Mouse (Mus musculus) heart, adult 9 months (tissue): ENCODE measurements around the gene Jak3.
"Not testable (repeated sequence)": the region's sequence is repeated elsewhere in the genome, so short reads cannot be mapped to it uniquely, and the experiment has no call there.

Experiments
- DNase-seq, 2 experiments: peaks; one replicate each; pipeline ENCODE4 v3.0.0; 2022; ENCODE audit warnings: low spot score in 2 of 2

Gene Jak3

GRCm38 (mm10) chr8:71686143-71686734 is 10.1 kb downstream of the Jak3 start:
- DNase-seq: no peak

- DNase-seq: no peak
Measured at GRCm38 (mm10) chr8:71687616-71688015, 11.5 kb downstream of the Jak3 start.

DNA sequence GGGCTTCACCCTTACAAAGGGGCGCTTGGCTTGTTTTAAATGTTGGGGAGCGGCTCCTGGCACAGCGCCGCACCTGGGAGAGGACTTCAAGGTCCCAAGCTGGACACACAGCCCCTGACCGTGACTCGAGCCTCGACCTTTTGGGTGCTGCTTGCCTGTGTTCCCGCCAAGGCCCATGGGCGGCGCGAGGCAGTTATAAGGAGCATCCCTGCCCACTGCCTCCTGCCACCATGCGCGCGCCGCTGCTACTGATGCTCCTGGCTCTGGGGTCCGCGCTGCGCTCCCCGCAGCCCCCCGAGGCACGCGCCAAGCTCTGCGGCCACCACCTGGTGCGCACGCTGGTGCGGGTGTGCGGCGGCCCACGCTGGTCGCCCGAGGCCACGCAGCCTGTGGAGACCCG is 12.9 kb downstream of the Jak3 start, which contains the start of gene Insl3:
Insl3 (plus strand) TSS at position 187 of the 400 bp plus-strand sequence.
- DNase-seq: no peak

GRCm38 (mm10) chr8:71692509-71692908 is 16.4 kb downstream of the Jak3 start:
- no peak for DNase-seq

GRCm38 (mm10) chr8:71693166-71694041 is 17.3 kb downstream of the Jak3 start:
- DNase-seq: no peak

- DNase-seq: not testable (repeated sequence)
Measured at GRCm38 (mm10) chr8:71695456-71695855, 19.4 kb downstream of the Jak3 start.

DNA sequence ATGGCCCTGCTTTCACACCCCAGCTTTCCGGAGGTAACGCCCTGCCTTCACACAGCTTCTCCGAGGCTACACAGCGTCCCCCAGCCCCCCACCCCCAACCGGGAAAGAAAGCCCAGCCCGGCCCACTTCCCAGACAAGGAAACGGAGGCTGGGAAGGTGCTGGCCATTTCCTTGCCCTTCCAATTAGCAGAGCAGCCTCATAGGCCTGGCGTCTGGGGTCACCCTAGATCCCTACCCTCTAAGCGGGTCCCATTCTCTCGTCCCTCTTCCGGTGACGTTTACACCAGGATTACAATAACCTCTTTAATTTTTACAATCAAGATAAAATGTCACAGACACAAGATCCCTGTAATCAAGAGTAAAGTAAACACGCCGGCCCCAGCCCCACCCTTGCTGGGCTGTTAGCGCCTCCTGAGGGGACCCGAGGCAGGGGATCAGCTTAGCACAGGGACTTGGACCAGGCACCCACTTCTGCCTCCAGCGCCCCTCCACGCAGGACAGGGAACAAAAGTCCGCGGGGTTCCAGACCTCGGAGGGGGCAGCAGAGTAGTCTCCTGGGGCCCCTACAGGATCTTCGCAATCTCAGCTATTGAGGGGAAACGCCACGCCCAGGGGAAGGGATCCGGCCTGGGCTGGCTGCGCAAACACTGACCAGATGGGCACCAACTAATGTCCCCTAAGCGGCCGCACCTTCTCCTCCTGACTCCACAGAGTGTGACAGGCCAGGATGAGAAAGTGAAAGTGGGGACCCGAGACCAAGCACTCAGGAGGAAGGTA is 24.6 kb downstream of the Jak3 start:
- peak; percentile 59 to 73 for DNase-seq

DNA sequence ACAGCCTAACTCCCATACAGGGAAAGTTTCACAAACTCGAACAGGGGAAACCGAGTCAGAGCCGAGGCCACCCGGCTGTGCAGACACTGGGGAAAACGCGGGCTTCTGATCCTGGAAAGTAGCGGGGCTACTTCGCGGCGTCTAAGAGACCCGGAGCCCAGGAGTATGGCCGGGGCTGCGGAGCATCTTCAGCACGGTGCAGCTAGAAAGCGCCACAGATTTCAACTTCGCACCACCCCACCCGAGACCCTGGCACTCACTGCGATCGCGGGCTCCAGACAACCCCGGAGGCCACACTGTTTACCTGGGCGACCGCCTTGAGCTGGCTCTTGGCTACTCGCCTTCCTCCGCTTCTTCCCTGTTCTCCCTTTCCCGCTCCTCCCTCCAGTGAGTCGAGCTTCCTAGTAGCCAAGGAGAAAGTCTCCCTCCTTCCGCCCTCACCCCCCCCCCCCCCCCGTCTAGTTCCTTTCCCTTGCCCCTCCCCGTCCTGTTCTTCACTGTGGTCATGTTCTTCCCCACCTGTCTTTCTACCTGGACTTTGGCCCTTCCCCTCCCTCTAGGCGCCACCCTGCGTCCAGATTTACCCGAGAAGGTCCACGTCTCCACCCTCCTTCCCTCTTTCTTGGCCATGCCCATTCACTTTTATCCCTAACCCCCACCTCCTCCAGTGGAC is 25.5 kb downstream of the Jak3 start, which contains the start of gene B3gnt3:
B3gnt3 (minus strand) TSS at position 376 of the 673 bp plus-strand sequence.
- DNase-seq: no peak

DNA sequence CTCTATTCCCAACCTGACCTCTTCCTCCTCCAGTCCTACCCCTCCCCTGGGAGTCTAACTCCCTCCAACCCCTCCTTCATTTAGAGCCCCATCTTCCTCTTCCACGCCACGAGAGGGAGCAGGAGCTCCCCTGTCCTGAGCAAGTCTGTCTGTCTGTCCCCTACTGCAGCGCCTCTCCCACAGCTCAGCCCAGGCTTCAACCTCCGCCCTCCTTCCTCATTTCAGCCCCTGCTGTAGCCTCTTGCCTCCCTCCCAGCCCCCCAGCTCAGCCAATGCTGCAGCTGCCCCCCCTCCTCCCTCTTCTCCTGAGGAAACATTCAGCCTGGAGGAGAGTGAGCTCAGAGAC is 26.0 kb downstream of the Jak3 start:
- DNase-seq: no peak

- DNase-seq: no peak
Measured at GRCm38 (mm10) chr8:71702923-71703322, 26.8 kb downstream of the Jak3 start.

- not testable (repeated sequence) for DNase-seq
Measured at GRCm38 (mm10) chr8:71703400-71703799, 27.3 kb downstream of the Jak3 start.

DNA sequence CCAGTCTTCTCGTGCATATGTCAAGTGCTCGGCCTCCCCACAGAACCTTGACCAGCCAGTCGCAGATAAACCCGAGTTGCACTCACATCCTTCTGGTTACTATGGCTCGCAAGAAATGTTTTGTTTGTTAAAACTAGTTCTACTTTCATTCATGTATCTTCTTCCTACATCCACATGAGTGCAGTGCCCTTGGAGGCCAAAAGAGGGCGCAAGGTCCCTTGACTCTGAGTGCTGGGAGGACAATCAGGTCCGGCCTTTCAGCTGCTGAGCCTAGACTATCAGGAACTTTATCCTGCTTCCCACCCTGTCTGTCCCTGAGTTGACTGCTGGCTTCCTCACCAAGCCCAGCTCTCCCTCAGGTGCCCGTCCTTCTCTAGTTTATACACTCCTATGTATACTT is 31.8 kb downstream of the Jak3 start:
- DNase-seq: no peak

- no peak for DNase-seq
Measured at GRCm38 (mm10) chr8:71709134-71709799, 33.2 kb downstream of the Jak3 start.

DNA sequence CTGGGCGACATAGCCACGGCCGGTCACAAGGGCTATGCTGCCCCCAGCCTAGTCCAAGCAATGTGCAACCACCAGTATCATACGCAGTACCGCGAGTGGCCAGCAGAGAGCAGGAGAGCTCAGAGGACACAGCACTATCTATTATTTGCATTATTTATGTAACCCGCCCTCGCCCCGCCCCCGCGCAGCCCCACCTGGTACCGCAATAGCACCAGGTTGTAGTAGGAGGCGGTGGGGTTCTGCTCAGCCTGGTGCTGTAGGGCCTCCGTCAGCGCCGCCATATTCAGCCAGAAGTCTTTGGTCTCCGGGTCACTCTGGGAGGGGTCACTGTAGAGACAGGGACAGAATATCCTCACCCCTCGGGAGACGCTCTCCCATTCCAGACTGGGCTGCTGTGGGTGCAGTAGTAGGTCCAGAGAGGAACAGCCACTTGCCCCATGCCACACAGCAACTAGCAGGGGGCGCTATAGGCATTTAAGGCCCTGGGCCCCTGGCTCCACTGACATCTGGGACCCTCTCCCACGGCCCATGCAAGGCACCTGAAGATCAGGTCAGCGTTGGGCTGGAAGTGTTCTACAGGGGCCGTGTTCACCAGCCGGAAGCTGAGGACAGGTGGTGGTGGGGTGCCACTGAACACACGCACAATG is 33.8 kb downstream of the Jak3 start:
- peak in 1 of 2 experiments; percentile 54 for DNase-seq

DNA sequence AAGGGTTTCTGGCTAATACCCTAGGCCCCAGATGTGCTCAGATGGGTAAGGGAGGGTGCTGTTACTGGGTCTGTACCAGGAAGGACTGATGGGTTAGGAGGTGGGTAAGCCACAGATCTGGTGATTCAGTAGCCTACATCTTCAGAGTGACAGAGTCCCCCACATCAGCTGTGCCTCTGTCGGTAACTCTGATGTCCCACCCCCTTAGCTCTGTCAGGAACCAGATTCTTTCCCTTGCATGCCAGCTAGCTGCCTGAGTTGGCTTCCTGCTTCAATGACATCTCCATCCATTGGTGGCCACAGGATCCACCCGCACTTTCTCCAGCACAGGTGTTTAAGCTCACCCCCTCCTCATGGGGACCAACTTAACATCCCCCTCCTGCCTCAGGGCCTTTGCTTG is 35.5 kb downstream of the Jak3 start:
- DNase-seq: no peak

GRCm38 (mm10) chr8:71715531-71715930 is 39.4 kb downstream of the Jak3 start:
- no peak for DNase-seq

- no peak for DNase-seq
Measured at GRCm38 (mm10) chr8:71716561-71717053, 40.5 kb downstream of the Jak3 start.

DNA sequence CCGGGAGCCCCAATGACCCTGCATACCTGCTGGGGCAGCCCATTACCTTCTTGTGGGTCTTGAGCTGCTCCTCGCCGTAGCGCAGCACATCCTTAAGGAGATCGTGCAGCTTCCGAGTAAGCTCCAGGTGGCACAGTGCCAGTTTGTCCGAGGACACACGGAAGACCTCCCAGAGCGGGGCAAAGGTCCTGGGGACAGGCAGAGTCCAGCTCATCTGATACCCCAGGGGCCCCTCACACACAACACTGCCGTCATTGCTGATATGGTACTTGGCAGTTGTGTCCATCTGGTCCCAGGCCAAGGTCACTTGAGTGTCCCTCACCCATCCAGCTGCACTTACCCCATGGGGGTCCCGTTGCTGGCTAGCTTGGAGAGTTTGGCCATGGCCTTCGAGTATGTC is 41.0 kb downstream of the Jak3 start:
- DNase-seq: no peak

- no peak for DNase-seq
Measured at GRCm38 (mm10) chr8:71718252-71718651, 42.2 kb downstream of the Jak3 start.

DNA sequence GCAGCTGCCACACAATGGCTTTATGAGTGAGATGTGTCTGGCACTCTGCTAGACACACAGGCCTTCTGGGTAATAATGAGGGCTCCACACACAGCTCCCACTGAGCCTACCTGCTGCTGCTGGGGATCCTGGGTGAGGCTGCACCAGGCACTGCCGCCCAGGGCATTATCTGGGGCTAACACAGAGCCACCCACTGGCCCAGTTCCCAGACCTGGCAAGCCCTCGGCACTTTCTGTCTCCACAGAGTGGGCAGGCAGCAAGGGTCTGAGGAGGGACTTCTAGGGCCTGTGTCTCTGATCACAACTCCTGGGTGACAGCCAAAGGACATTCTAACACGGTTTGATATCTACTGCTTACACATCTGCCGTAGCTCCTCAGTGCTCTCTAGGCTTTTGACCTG is 43.1 kb downstream of the Jak3 start:
- DNase-seq: no peak
